Mouse (Mus musculus): ENCODE data around the gene Enc1.

DNA sequence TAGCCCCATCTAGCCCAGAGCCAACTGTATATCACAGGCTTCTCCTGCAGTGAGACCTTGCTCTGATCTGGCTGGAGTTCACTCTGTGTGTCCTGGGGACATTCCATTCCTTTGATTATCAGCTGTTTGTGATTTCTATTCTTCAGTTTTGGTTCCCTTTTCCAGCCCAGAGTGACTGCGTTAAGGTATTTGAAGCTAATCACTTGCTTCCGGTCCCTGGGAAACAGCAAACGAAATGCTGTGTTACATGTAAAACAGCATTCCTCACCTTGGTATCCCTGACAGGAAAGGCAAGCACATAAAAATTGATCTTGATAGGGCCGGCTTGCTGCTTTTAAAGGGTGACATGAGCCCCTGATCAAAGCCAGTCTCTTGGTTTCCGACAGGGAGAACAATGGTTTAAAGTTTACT, 8.2 kb downstream of the Enc1 start:
- TF ChIP-seq POLR2A (IDR thresholded peaks at IDR 0.05; ENCODE audit: borderline replicate concordance, extremely low read depth, low read depth, low read length), result no peak
- no peak for TF ChIP-seq CTCF (IDR thresholded peaks at IDR 0.05; ENCODE audit: insufficient read depth, low read length)

All from lung, adult 2 months (tissue).